Mouse (Mus musculus): ENCODE results near the gene Fam20c.
A peak's percentile ranks its signal among the peaks of the same experiment; 100 is the strongest.

Fam20c gene

GRCm38 (mm10) chr5:138756311-138757085 is 2.2 kb downstream of the Fam20c start:
- DNase-seq (ENCODE audit: extremely low spot score), result peak; percentile 40

GRCm38 (mm10) chr5:138757135-138757534 is 2.8 kb downstream of the Fam20c start:
- no peak for DNase-seq (ENCODE audit: extremely low spot score)

DNA sequence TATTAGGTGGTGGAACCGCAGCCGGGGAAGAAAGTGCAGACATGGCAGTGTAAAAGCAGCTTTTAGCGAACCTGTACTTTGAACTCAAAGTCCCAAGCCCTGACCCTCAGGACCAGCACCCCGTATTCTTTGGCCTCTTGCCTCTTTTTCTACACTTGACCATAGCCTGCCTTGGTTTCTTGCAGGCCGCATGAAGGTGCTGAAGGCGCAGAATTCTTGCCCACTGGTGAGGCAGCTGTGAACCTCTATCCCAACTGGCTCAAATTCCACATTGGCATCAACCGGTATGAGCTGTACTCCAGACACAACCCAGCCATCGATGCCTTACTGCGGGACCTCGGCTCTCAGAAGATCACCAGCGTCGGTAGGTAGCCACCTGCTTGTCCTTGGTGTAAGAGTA is 3.3 kb downstream of the Fam20c start:
- DNase-seq (ENCODE audit: extremely low spot score), result no peak

GRCm38 (mm10) chr5:138758533-138758932 is 4.2 kb downstream of the Fam20c start:
- DNase-seq (ENCODE audit: extremely low spot score), result no peak

DNA sequence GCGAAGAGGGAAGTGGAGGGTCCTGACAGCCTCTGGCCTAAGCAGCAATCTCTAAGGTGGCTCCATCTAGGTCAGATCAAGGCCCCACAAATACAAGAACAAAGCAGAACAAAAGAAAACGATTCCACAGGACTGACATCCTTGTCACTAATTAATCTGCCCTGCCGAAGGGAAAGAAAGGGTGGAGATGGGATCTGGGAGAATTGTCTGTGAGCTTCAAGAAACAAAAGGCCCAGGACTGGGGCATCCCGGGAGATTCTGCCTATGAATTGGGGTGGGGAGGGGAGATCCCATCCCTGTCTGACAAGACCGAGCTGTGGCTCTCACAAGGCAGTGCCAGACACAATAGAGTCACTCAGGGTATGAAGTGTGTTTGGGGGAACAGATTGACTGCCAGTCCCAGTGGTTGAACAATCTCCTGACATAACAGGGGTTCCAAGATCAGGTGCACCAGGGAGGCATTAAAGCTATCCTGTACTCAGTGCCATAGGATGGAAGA is 7.6 kb downstream of the Fam20c start:
- DNase-seq (ENCODE audit: extremely low spot score), result no peak

- no peak for DNase-seq (ENCODE audit: extremely low spot score)
Observed at GRCm38 (mm10) chr5:138762361-138762760, 8.0 kb downstream of the Fam20c start.

DNA sequence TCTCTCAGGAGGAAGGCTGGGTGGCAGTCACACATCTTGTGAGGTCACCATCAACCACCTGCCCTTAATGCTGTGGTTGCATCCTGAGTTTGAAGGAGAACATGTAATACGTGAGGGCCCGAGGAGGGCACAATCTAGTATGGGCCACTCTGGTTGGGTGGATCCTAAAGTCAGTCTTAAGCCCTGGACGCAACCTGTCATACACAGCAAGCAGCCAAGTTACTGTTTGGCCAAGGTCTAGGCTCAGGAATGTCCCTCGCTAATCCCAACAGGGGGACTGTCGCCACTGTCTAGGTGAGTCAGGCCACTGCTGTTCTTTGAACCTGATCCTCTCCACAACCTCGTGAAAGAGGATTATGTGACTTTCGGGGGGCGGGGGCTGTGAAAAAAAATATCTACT is 10.3 kb downstream of the Fam20c start:
- no peak for DNase-seq (ENCODE audit: extremely low spot score)

DNA sequence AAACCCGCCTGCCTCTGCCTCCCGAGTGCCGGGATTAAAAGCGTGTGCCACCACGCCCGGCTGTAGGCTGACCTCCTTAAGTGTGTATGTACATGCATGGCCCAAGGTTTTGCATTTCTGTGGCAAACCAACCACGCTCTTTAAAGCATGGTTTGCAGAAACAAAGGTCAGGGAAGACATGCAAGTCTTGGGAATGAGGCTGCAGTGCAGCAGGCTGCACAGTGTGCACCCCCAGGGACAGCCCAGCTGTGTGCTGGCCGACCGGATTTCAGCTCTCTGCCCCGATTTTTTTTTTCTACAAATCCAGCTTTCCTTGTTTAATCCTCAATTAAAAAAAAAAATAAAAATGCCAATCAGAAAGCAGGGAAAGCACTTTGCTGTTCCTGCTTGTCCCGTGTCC is 13.3 kb downstream of the Fam20c start:
- DNase-seq (ENCODE audit: extremely low spot score), result no peak

DNA sequence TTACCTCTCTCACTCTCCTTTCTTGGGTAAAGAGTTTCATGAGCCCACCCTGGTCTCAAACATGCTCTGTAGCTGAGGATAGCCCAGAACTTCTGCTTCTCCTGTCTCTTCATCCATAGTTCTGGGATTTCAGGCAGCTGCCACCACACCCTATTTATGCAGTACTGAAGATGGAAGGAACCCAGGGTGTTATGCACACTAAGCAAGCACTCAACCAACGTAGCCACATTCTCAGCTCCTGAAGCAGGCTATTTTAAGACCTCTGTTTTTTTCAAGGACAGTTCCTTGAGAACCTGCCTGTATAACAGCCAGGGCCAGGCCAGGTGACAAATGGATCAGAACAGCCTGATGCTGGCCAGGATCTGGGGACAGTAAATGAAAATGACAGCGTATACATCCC is 14.4 kb downstream of the Fam20c start:
- DNase-seq (ENCODE audit: extremely low spot score), result no peak

- no peak for DNase-seq (ENCODE audit: extremely low spot score)
Observed at GRCm38 (mm10) chr5:138769126-138769525, 14.8 kb downstream of the Fam20c start.

DNA sequence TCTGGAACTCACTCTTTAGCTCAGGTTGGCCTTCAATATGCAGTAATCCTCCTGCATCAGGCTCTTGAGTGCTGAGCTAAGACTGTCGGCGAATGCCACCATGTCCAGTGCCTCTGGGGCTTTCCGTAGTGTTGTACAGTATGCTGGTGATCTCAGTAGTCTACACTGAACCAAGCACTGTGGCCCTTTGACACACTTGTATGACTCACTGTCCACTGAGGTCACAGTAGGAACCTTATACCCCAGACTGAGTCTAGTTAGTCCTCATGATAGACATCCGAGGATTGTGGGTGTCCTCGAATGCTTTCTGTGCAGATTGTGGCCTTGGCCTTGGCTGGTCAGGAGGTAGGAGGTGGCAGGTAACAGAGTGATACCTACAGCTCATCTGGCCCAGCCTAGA is 20.8 kb downstream of the Fam20c start:
- no peak for DNase-seq (ENCODE audit: extremely low spot score)

DNA sequence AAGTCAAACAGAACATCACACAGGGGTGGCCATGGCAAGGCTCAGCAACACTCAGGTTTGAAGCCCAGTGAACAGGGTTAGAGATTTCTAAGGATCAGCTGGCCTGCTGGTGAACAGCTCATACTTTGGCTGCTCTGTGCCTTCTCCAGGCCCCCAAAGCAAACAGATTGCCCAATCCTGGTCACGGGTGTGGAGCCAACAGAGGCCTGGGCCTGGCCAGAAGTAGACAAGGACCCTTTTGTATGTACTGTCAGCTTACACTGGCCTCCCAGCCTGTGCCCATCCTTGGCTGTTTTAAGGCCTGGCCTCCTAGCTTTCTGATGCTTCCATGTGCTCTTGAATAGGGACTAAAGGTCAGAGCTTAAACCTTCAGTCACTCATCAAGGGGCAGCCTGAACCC is 22.0 kb downstream of the Fam20c start:
- DNase-seq (ENCODE audit: extremely low spot score), result no peak

DNA sequence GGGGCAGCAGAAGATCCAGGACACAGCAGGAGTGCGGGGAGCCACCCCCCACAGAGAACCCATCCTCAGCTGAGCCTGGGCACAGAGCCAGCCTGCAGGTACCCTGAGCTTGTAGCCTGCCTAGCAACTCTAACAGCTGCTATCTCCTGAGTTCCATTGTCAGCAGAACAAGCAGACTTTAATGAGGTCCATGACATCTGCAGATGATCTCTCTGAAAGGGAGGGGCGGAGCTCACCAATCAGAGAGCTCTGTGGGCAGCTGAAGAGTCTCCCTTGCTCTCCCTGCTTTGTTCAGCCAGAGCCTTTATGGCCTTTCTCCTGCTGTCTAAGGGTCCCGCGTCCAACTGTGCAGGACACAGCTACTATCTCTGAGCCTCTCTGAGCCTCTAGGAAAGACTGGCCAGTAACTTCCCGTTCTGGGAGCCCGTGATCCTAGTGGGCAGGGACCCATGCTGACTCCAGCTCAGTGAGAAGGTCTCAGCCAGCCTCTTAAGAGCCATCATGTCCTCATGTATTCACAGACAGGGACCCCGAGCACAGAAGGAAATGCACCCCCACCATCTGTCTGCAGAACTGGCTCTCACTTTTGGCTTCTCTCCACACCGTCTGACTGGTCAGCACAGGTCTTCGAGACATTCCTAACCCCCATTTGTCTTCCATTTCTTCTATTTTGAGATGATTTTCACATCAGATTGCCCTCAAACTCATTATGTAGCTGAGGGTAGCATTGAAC is 24.6 kb downstream of the Fam20c start:
- DNase-seq (ENCODE audit: extremely low spot score), result peak; percentile 10

GRCm38 (mm10) chr5:138779655-138780054 is 25.3 kb downstream of the Fam20c start:
- no peak for DNase-seq (ENCODE audit: extremely low spot score)

GRCm38 (mm10) chr5:138782697-138783096 is 28.4 kb downstream of the Fam20c start:
- DNase-seq (ENCODE audit: extremely low spot score), result no peak

- DNase-seq (ENCODE audit: extremely low spot score), result no peak
Observed at GRCm38 (mm10) chr5:138783181-138783580, 28.9 kb downstream of the Fam20c start.

DNA sequence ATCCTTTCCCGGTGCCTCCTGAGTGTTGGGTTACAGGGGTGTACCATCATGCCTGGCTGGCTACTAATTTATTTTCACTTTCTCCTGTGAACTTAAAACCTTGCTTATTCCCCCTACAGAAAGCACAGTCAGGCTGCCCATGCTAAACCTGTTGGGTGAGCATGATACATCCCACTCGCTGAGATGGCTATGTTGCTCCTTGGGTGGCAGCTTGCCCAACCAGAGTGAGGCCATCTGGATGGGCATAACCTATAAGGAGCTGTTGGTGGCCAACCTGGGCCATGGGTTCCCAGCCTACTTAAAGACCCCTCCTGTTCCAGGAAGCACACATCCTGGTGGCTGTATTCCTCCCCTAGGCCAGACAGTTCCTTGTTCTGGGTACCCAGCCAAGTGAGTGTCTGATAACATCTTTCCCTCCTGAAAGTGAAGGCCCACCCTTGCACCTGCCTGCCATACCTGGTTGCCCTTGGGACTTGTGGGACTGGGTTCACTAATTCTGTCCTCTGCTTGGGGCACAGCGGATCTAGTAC is 31.7 kb downstream of the Fam20c start:
- no peak for DNase-seq (ENCODE audit: extremely low spot score)

DNA sequence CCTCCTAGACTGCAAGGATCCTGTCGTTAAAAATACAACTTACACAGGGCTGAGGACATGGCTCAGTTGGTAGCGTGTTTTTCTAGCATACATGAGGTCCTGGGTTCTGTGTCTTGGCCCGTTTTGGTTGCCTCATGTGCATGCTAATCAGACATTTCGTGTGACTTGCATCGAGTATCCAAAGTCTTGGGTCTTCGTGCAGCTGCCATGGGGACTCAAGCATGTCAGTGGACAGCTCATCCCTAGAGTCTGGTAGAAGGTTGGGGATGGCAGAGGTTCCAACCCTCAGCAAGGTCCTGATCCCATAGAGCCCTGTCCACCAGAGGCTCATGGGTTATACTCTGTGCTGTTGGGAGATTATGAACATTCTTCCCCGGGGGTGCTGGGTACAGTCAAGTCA is 33.3 kb downstream of the Fam20c start:
- DNase-seq (ENCODE audit: extremely low spot score), result no peak

- DNase-seq (ENCODE audit: extremely low spot score), result no peak
Observed at GRCm38 (mm10) chr5:138788481-138789211, 34.3 kb downstream of the Fam20c start.

DNA sequence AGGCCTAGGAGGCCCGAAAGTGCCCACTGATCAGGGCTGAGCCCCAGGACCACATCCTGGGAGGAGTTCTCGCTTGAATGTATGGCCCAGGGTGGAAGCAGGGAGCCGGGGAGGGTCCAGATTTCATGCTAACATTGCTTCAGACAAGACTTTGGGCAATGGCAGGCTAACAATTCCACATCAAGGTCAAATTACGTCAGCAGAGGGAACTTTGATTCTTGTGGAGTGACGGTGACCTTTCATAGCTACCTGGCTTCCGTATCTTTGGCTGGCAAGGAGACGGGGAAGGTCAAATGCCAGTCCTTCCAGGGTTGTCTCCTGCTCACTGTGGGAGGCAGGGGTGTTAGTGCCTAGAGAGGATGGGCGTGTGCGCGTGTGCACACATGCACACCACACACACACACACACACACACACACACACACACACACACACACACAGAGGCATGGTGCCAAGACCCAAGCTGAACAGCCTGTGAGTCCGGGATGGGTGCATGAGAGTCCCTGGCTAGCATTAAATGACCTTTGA is 36.7 kb downstream of the Fam20c start:
- no peak for DNase-seq (ENCODE audit: extremely low spot score)

GRCm38 (mm10) chr5:138801588-138802116 is 47.3 kb downstream of the Fam20c start:
- DNase-seq (ENCODE audit: extremely low spot score), result no peak

DNA sequence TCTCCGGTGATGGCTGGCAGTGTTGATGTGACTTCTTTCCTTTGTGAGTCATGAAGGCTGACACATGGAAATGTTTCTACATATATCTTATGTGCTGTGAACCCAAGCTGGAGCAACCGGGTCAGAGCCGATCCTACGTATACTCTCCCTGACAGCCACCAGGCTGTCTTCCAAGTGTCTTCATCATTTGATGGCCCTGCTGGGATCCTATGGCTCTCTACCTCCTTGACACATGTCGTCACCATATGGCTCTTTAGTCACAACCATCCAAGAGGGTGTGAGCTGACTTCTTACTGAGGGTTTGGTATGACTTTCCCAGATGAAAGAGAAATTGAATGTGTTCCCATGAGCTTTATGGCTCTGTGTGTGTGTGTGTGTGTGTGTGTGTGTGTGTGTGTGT is 50.0 kb downstream of the Fam20c start:
- no peak for DNase-seq (ENCODE audit: extremely low spot score)
